Mouse (Mus musculus) splenic B cell, adult 2 months (primary cell): ENCODE results near the gene Tle3.

ENCODE experiments used
- DNase-seq: peaks from one replicate; pipeline ENCODE4 v3.0.0-alpha.2; 2011; ENCODE audit warnings: low read depth, low spot score
- H3K27me3 ChIP-seq: 2 replicates; pipeline ENCODE4 v1.6.1; 2012; ENCODE audit warnings: mild to moderate bottlenecking, low read length, moderate library complexity, mixed read lengths; ENCODE audit not compliant: control insufficient read depth, poor library complexity, insufficient read depth, severe bottlenecking
- H3K36me3 ChIP-seq: 2 replicates; pipeline ENCODE4 v1.6.1; 2012; ENCODE audit warnings: mild to moderate bottlenecking, low read length, moderate library complexity, mixed read lengths; ENCODE audit not compliant: control insufficient read depth, poor library complexity, insufficient read depth, severe bottlenecking

Gene Tle3

DNA sequence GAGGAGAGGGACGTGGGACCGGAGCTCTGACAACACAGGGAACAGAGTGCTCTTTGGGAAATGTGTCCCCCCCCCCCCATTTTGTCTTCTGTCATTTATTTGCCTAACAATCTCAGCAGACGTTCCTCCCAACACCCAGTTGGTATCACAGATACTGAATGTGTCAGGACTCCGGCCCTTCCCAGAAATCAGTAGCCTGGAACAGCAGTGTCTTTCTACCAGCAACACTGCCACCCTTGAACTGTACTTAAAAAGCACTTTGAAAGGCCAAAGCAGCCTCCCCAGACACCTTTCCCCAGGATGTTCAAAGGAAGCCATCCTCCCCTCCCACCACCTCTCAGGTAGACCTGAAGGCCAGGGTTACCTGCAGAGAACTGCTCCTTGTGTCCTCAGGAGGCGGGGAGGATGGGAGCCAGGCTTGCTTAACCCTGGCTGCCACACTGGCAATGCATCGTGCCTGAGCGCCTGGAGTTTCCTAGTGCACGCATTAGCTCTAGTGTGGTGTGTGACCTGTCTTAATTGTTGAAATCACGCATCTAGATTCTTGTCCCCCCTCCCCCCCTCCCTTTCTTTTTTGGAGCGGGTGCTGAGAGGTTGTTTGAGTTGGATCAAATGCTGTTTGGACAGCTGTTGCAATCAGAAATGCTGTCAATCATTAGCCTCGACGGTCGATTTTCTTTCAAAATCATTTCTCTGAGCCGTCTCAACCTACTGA lies 16.7 kb downstream of the Tle3 start:
- Histone ChIP-seq H3K36me3 (peaks cover 2% of the 10 kb centered on the region), H3K27me3 (no peaks in the 10 kb centered on the region)
- DNase-seq, result no peak

DNA sequence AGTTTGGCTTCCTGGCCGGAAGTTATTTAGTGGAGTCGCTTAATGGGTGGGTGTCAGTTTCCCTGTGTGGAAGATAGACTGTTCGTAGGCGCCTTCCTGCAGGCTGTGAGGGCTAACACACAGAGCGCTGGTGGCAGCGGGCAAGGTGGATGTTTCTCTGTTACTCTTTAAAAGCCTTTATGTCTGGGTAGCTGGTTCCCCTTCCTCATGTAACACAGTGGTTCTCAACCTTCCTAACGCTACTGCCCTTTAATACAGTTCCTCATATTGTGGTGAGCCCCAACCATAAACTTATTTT lies 17.2 kb downstream of the Tle3 start:
- peaks cover 6% of the 10 kb centered on the region for H3K36me3 ChIP-seq
- no peaks in the 10 kb centered on the region for H3K27me3 ChIP-seq
- DNase-seq, result peak; percentile 50

DNA sequence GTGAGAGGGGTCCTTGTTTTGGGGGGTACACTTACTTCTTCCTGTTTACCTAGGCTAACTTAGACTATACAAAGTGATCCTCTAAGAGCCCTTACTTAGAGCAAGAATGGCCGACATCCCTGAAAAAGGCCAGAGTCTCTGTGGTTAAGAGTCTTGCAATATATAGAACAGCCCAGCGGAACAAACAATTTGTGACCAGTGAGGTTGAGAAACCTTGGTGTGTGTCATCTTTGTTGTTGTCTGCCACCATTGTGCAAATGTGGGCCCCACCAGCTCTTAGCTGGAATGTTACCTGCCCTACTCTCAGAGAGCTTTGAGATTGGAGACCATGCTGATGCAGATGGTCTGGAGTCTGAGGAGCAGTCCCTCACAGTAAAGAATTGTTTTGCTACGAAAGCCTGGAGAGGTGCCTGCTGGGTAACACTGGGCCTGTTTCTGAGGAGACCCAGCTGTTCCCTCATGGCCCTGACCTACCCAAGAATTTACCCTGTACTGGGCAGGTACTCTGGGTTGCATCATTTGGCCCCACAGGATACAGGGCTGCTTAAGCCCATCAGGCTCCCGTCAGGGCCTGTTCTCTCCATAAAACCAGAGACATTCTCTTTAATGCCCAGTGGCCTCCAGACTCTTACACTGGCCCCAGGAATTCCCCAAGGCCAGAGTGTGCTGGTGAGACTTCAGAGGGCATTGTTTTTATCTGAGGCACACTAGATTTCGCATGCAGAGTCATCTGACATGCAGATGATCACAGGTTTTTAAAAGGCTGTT lies 19.6 kb downstream of the Tle3 start:
- no peaks in the 10 kb centered on the region for H3K27me3 ChIP-seq
- peaks cover 10% of the 10 kb centered on the region for H3K36me3 ChIP-seq
- DNase-seq, result no peak

DNA sequence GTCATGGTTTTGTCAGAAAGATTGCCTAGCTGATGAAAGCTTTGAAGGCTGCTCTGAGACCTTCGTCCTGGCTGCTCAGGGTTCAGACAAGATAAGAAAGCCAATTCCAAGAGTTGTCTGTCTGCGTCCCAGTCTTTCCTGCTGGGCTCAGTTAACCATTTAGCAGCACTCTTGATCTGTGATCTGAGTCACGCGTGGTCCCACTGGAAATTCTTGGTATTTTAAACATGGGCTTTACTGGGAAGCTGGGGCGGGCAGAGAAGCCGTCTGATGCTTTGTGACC lies 20.1 kb downstream of the Tle3 start:
- DNase-seq, result no peak
- Histone ChIP-seq H3K36me3 (peaks cover 10% of the 10 kb centered on the region), H3K27me3 (no peaks in the 10 kb centered on the region)

DNA sequence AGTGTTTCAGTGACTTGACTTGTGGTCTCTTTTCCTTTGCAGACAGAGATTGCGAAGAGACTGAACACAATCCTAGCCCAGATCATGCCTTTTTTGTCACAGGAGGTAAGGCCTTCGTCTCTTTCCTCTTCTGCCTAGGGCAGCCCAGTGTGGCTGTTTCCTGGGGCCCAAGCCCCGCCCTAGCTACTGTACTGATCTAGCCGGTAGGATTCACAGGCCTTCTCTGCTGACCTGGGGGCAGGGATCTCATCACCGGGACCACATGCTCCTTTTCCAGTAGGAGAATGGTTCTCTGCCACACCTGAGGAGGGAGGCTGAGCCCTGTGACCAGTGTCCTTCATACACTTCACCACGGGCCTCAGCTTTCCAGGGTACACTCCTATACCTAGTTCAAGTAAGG lies 21.0 kb downstream of the Tle3 start:
- H3K36me3 ChIP-seq, result peaks cover 11% of the 10 kb centered on the region
- no peak for DNase-seq
- H3K27me3 ChIP-seq, result no peaks in the 10 kb centered on the region

DNA sequence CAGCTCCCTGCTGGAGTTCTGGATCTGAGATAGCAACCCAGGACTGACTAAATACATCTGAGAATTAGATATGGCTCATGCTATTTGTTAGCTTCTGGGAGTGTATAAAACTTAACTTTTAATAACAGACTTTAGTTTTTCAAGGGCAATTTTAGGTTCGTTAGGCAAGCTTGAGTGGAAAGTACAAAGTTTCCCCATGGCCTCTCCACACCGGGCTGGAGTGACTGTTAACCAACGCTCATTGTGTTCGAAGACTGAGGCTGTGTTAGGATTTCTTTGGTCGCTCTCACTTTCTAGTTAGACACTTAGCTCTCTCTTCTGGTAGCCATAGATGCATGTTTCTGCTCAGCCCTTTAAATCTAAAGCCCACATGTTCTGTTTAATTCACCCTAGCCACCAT lies 21.7 kb downstream of the Tle3 start:
- no peak for DNase-seq
- Histone ChIP-seq H3K36me3 (peaks cover 14% of the 10 kb centered on the region), H3K27me3 (no peaks in the 10 kb centered on the region)

DNA sequence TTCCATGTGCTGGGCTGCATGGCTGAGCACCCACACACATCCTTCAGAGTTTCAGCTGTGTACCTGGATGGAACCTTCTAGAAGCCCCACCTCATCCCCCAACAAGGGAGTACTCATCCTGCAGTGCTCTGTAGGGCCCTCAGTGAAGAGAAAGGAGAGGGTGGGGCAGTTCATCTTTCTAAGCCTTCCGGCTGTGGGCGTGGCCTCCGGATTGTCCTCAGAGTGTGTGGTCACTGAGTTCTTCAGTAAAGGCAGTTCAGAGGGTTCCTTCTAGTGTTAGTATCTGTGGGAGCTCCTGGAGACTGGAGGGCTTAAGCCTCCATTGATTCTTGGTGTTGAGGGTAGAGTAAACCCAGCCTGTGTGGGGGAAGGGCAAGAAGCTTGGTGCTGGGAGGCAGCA lies 22.9 kb downstream of the Tle3 start:
- H3K36me3 ChIP-seq, result peaks cover 14% of the 10 kb centered on the region
- no peak for DNase-seq
- H3K27me3 ChIP-seq, result no peaks in the 10 kb centered on the region

DNA sequence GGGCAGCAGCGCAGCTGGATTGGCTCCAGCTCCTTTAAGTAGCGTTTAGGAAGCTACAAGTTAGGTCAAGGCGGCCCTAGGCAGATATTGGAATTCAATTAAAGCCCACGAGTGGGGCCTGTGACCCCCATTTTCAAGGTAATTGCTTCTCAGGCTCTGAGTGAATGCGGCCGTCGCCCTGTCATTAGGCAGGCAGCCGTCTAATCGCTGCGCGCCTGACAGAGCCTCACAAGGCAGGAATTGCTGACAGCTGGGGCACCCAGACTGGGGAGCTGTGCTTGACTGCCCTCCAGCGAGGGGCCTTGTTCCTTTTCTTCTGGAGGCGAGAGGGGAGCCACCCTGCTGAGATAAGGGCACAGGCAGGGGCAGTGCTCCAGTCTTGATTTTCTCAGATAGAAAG lies 24.3 kb downstream of the Tle3 start:
- Histone ChIP-seq H3K27me3 (no peaks in the 10 kb centered on the region), H3K36me3 (peaks cover 14% of the 10 kb centered on the region)
- DNase-seq, result peak; percentile 56

DNA sequence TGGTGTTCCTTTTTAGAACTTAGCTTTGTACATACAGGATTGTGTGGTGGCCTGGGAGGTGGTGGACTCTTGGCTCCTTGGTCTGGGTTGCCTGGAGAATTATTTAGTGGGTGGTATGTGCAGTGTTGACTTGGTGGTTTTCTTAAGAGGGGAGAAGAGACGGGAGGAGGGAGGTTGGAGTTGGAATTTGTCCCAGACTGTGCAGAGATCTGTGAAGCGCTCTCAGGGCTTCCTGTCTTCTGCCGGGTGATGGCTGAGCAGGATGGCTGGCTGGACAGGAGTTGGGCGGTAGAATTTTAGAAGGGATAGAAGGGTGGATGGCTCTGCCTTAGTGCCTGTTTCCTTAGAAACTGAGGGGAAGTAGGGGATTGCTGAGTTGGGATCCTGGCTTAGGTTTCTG lies 25.0 kb downstream of the Tle3 start:
- Histone ChIP-seq H3K36me3 (peaks cover 16% of the 10 kb centered on the region), H3K27me3 (no peaks in the 10 kb centered on the region)
- no peak for DNase-seq

DNA sequence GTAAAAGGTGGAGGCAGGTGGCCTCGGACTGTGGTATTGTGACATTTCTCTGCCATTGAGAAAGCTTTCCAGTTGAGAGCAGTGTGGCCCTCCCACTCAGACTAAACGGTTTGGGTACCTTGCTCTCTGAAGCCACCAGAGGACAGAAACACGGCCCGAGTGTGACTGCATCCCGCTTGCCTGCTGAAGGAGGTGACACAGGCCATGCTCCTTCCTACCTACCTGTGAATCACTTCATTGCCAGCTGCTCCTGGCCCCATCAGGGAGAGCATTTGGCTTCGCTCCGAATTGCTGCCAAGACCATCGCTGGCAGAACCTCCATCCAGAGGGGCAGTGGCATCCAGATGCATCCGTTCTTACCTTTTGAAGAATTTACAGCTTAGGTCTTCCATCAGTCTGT lies 26.0 kb downstream of the Tle3 start:
- DNase-seq, result no peak
- peaks cover 18% of the 10 kb centered on the region for H3K36me3 ChIP-seq
- no peaks in the 10 kb centered on the region for H3K27me3 ChIP-seq

DNA sequence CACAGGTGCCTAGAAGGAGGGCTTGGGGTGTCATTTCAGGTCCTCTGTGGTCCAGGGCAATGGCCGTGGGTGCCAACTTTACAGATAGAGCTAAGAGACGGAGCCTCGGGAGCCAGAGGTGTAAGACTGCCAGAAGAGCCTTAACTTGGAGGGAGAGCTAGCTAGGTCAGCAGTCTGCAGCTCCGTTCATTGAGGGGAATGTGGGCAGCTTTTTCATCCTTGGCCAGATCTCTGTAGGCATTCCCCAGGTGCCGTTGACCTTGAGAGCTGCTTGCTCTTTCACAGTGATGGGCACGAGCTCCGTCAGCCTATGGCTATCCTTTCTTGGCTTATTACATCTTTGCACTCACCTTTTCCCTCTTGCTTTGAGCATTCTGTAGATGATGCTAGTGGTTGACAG lies 28.0 kb downstream of the Tle3 start:
- DNase-seq, result no peak
- peaks cover 15% of the 10 kb centered on the region for H3K36me3 ChIP-seq
- no peaks in the 10 kb centered on the region for H3K27me3 ChIP-seq

DNA sequence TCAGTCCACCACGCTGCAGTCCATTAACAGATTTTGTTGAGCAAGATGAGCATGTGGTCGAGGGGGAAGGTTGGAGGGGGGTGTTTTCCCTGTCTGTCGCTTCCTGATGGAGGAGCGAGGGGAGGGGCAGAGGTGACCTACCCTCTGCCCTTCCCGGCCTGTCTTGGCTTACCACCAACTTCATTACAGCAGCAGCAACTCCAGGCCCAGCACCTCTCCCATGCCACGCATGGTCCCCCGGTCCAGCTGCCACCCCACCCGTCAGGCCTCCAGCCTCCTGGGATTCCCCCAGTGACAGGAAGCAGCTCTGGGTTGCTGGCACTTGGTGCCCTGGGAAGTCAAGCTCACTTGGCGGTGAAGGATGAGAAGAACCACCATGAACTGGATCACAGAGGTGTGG lies 29.5 kb downstream of the Tle3 start:
- H3K27me3 ChIP-seq, result no peaks in the 10 kb centered on the region
- no peak for DNase-seq
- peaks cover 25% of the 10 kb centered on the region for H3K36me3 ChIP-seq

DNA sequence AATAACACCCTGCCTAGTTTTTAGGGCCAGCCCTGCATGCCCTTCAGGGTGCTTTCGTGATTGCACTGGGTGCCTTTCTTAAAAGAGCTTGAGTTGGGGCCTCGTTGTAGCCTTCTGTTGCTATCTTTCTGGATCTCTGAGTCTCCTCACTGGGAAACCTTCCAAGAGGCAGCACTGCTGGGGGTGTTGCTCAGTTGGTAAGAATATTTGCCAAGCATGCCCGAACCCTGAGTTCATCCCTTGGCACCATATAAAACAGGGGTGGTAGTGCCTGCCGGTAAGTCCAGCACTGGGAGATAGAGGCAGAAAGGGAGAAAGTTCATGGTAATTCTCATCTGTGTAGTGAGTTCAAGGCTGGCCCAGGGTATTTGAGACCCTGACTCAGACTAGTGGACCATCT lies 30.1 kb downstream of the Tle3 start:
- H3K36me3 ChIP-seq, result peaks cover 25% of the 10 kb centered on the region
- no peaks in the 10 kb centered on the region for H3K27me3 ChIP-seq
- no peak for DNase-seq

DNA sequence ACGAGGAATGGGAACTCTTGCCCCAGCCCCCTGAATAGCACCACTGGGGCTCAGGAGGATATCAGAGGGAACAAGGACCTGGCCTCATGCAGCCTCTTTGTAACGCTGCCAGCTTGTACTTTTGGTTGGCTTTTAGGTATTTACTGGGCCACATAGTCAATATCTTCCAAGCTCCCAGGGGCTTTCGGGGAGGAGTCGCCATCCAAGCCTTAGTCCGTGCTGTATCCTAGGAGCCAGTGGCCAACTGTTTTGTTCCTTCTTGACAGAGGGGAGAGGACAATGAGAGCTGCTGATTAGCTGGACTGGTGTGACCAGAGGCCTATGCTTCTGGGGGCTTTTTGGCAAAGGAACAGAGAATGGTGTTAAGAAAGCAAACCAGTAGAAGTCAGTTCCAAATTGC lies 30.6 kb downstream of the Tle3 start:
- no peaks in the 10 kb centered on the region for H3K27me3 ChIP-seq
- DNase-seq, result no peak
- peaks cover 25% of the 10 kb centered on the region for H3K36me3 ChIP-seq

DNA sequence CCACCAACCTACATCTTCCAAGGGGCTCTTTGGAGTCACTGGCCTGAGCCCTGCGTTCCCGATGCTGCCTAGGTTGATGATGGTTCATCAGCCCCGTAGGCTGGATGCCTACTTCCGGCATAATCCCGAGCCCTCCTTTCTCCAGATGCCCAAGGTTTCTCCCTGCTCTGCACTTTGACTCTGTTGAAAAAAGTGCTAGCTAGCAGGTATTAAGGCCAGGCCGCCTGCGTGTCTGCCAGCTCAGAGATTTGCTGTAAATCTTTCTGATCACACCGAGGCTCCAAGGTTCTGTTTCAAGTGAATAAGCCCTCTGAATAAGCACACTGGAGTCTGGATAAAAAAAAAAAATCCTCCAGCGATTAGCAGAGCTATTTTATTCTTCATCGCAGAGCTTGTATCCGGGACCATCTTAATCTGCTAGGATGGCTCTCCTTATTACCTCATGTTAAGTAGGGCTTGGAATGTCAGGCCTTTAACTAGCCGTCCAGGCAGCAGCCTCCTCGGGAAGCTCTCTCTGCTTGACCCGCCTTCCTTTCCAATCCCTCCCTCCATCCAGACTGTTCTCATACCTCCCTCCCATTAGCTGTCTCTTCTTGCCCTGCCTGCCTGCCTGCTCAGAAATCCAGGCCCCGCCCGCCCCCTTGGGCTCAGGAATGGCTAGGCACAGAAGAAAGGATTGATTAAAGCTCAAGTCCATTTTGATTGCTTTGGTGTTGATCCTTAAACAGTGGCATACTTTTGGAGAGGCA lies 31.9 kb downstream of the Tle3 start:
- Histone ChIP-seq H3K36me3 (peaks cover 28% of the 10 kb centered on the region), H3K27me3 (no peaks in the 10 kb centered on the region)
- no peak for DNase-seq
